9 mouse cellular contexts compared by ENCODE assay signal in the genomic region with DNA sequence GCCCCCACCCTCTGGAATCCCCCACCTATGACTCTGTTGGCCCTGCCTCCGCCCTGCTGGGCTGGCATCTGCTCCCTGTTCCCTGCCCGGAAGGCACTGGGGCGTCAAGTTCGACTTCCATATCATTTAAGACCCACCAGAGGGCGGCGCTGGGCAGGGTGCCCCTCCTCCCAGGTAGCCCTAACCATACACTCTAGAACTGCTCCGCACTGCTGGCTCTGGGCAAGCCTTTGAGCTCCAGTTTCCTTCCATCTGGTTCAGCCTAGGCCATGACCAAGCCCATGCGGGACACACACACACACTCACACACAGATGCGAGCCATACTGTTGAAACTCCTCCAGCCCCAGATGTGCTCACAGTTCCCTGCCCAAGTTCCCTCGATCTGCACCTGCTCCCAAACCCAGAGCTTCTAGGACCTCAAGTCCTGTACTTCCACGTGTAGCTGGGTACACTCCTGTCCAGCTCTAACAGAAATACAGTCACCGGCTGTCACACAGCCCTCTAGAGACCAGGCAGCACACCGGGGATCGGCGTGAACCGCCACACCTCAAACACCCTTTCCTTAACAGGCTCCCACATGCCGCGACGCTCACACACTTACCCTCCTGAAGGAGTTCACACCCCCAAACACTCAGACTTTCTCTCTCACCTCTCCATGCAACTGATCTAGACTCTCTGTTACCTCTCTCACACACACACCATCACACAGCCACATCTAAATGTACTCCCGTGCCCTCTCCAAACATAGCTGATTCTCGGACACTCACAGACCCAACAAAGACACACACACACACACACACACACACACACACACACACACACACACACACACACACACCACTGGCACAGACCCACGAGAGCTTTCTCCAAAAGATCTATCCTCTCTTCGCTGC. TPM values are rescaled to one million over a fixed set of nuclear protein-coding genes. Genes with fewer than 3 reads are reported as not detected.
DNase-seq lines count a peak whose midpoint lies in the region; ATAC-seq and TF ChIP-seq lines count a peak whose summit lies in the region.
"Had no signal": no experiment of that assay in that cellular context is flagged by ENCODE, and none has a peak within 500 bp of the region (broad histone marks: within the 10 kb centered on the region; RNA-seq: fewer than 3 reads in every experiment).

No protein-coding gene starts in this region.

- H3K9ac ChIP-seq in kidney, embryonic 14.5 days (ENCODE audit: low read depth, low read length), result peak overlapping the region; percentile 40; the same call in 1 of the 2 replicates
- H3K9ac ChIP-seq in hindbrain, embryonic 11.5 days (ENCODE audit: low read depth, low read length), result peak overlapping the region; percentile 67; the same call in 1 of the 2 replicates
- peak overlapping the region; percentile 89 for H3K9ac ChIP-seq in midbrain, embryonic 16.5 days (ENCODE audit: low read depth, low read length)

- peak overlapping the region; percentile 32 for H3K4me3 ChIP-seq in kidney, embryonic 14.5 days (ENCODE audit: low read length)
- no peak overlapping the region for H3K4me3 ChIP-seq in kidney, adult 2 months (ENCODE audit: insufficient read depth, low read depth, low read length)
- H3K4me3 ChIP-seq in hindbrain, embryonic 11.5 days (ENCODE audit: low read depth, low read length), result peak overlapping the region; percentile 39
- H3K4me3 ChIP-seq in midbrain, embryonic 16.5 days (ENCODE audit: low read depth, low read length), result peak overlapping the region; percentile 77
- H3K4me3 ChIP-seq in lung, adult 2 months (replicated peaks; ENCODE audit: extremely low read depth, low read depth, low read length), result no peak overlapping the region

- H3K27ac ChIP-seq in kidney, embryonic 14.5 days (ENCODE audit: low read depth, low read length), result no peak overlapping the region
- H3K27ac ChIP-seq in kidney, adult 2 months (ENCODE audit: insufficient read depth, low read depth, low read length), result no peak overlapping the region
- no peak overlapping the region; the same call in 1 of the 2 replicates for H3K27ac ChIP-seq in hindbrain, embryonic 11.5 days (ENCODE audit: low read depth, low read length)
- H3K27ac ChIP-seq in midbrain, embryonic 16.5 days (ENCODE audit: low read length), result peak overlapping the region; percentile 89

- peaks cover 85% of the 10 kb centered on the region for H3K27me3 ChIP-seq in kidney, embryonic 14.5 days (ENCODE audit: control insufficient read depth, insufficient read depth, low read length)
- H3K27me3 ChIP-seq in kidney, adult 2 months (replicated peaks; ENCODE audit: control insufficient read depth, insufficient read depth, low read length), result peaks cover 8% of the 10 kb centered on the region
- H3K27me3 ChIP-seq in hindbrain, embryonic 11.5 days (ENCODE audit: control insufficient read depth, insufficient read depth, low read length), result peaks cover 63% of the 10 kb centered on the region
- peaks cover 5% of the 10 kb centered on the region for H3K27me3 ChIP-seq in midbrain, embryonic 16.5 days (ENCODE audit: control insufficient read depth, insufficient read depth, low read depth, low read length)

- peak overlapping the region; percentile 46 for H3K4me2 ChIP-seq in kidney, embryonic 14.5 days (replicated peaks; ENCODE audit: low read depth, low read length)
- H3K4me2 ChIP-seq in hindbrain, embryonic 11.5 days (replicated peaks; ENCODE audit: low read depth, low read length), result peak overlapping the region; percentile 91
- peak overlapping the region; percentile 89 for H3K4me2 ChIP-seq in midbrain, embryonic 16.5 days (ENCODE audit: low read length)

- WGBS in kidney, embryonic 14.5 days, result 3% methylated on average over 23 of the region's 23 CpGs
- WGBS in kidney, adult 2 months, result 5% methylated on average over 23 of the region's 23 CpGs
- 4% methylated on average over 23 of the region's 23 CpGs for WGBS in hindbrain, embryonic 11.5 days
- WGBS in midbrain, embryonic 16.5 days, result under 1% methylated on average over 23 of the region's 23 CpGs
- WGBS in lung, adult 2 months, result 3% methylated on average over 23 of the region's 23 CpGs

- peak; percentile 28; the same call in 1 of the 2 replicates for ATAC-seq in kidney, embryonic 14.5 days (ENCODE audit: low FRiP score, low TSS enrichment)
- 0 out of 2 replicates have a peak, but pooled peaks have one; percentile 26 for ATAC-seq in hindbrain, embryonic 11.5 days (ENCODE audit: low FRiP score)
- ATAC-seq in midbrain, embryonic 16.5 days, result peak; percentile 37; the same call in 1 of the 2 replicates

- no peaks in the 10 kb centered on the region for H3K36me3 ChIP-seq in kidney, embryonic 14.5 days (ENCODE audit: control insufficient read depth, insufficient read depth, low read length)
- no peaks in the 10 kb centered on the region for H3K36me3 ChIP-seq in kidney, adult 2 months (ENCODE audit: control insufficient read depth, insufficient read depth, low read length)
- no peaks in the 10 kb centered on the region for H3K36me3 ChIP-seq in hindbrain, embryonic 11.5 days (ENCODE audit: control insufficient read depth, insufficient read depth, low read length)
- H3K36me3 ChIP-seq in midbrain, embryonic 16.5 days (ENCODE audit: control insufficient read depth, insufficient read depth, low read length), result no peaks in the 10 kb centered on the region

- no peak for DNase-seq in kidney, adult 2 months
- DNase-seq in cerebellum, adult 18-20 months, result peak; percentile 82 to 86
- DNase-seq in hindbrain, embryonic 11.5 days (ENCODE audit: low spot score), result peak; percentile 66
- no peak for DNase-seq in B cell, adult 2 months
- no peak for DNase-seq in layer of hippocampus, adult 8-10 months (ENCODE audit: low spot score in 2 of 2)
- DNase-seq in lung, adult 2 months, result no peak

- H3K4me1 ChIP-seq in kidney, embryonic 14.5 days (ENCODE audit: control insufficient read depth, insufficient read depth, low read length), result peaks cover 6% of the 10 kb centered on the region; the same call in 1 of the 2 replicates
- no peaks in the 10 kb centered on the region for H3K4me1 ChIP-seq in kidney, adult 2 months (ENCODE audit: control insufficient read depth, insufficient read depth, low read length)
- H3K4me1 ChIP-seq in hindbrain, embryonic 11.5 days (replicated peaks; ENCODE audit: control insufficient read depth, insufficient read depth, low read length), result peaks cover 10% of the 10 kb centered on the region
- peaks cover 47% of the 10 kb centered on the region for H3K4me1 ChIP-seq in midbrain, embryonic 16.5 days (ENCODE audit: control insufficient read depth, insufficient read depth, low read length)
- H3K4me1 ChIP-seq in lung, adult 2 months (ENCODE audit: control insufficient read depth, insufficient read depth, low read length), result no peaks in the 10 kb centered on the region

- TF ChIP-seq CTCF in kidney, adult 2 months (conservative IDR thresholded peaks at IDR 0.05; ENCODE audit: insufficient read depth, insufficient read length, low read depth, low read length), result no peak
- TF ChIP-seq CTCF in lung, adult 2 months (IDR thresholded peaks at IDR 0.05; ENCODE audit: insufficient read depth, low read length), result no peak

- no peak for TF ChIP-seq POLR2A in kidney, adult 2 months (IDR thresholded peaks at IDR 0.05; ENCODE audit: low read depth, low read length)
- TF ChIP-seq POLR2A in lung, adult 2 months (IDR thresholded peaks at IDR 0.05; ENCODE audit: borderline replicate concordance, extremely low read depth, low read depth, low read length), result no peak

- H3K9me3 ChIP-seq in kidney, embryonic 14.5 days (ENCODE audit: control insufficient read depth, low read length), result no peaks in the 10 kb centered on the region
- no peaks in the 10 kb centered on the region for H3K9me3 ChIP-seq in hindbrain, embryonic 11.5 days (ENCODE audit: control insufficient read depth, low read length)
- no peaks in the 10 kb centered on the region for H3K9me3 ChIP-seq in midbrain, embryonic 16.5 days (replicated peaks; ENCODE audit: control insufficient read depth, low read length, poor library complexity, severe bottlenecking)

RNA-seq across cellular contexts. Expression of a gene that starts 1.1 kb away (rescaled TPM):
- polyA plus RNA-seq in kidney, embryonic 14.5 days (2014; fragmentation: Nextera tagmentation; extraction: Ambion mirVana), result 0.41 and 0.91 TPM in 2 replicates
- polyA plus RNA-seq in kidney, adult 2 months (2012; rRNA removed), result 0.33 and 0.39 TPM in 2 replicates
- polyA plus RNA-seq in hindbrain, embryonic 11.5 days (2014; fragmentation: Nextera tagmentation; extraction: Ambion mirVana), result 8.1 and 9.4 TPM in 2 replicates
- polyA plus RNA-seq in midbrain, embryonic 16.5 days (2015; fragmentation: Nextera tagmentation; extraction: Ambion mirVana), result 114 and 119 TPM in 2 replicates
- 10 to 100 TPM; 34.4 to 42.1 (median 38.2) TPM for total RNA-seq in layer of hippocampus, adult 8-10 months (2022)
- 0.17 and 0.26 TPM in 2 replicates for polyA plus RNA-seq in lung, adult 2 months (2012; rRNA removed)
- total RNA-seq: MEL had no signal

Comparison
In these comparisons a context has a peak if more than half of its experiments do, and no peak if none do; other contexts are left out.
1. H3K4me3 ChIP-seq: peak in kidney, embryonic 14.5 days (single experiment), hindbrain, embryonic 11.5 days (single experiment) and midbrain, embryonic 16.5 days (single experiment); none in kidney, adult 2 months (single experiment) and lung, adult 2 months (single experiment).
2. DNase-seq: peak in cerebellum, adult 18-20 months (2 of 2) and hindbrain, embryonic 11.5 days (single experiment); none in kidney, adult 2 months (single experiment), B cell, adult 2 months (0 of 2), layer of hippocampus, adult 8-10 months (0 of 2) and lung, adult 2 months (single experiment).
3. RNA of a gene that starts 1.1 kb away (polyA plus RNA-seq): 114 to 119 TPM in midbrain, embryonic 16.5 days; 8.1 to 9.4 TPM in hindbrain, embryonic 11.5 days, 0.41 to 0.91 TPM in kidney, embryonic 14.5 days, 0.33 to 0.39 TPM in kidney, adult 2 months and 0.17 to 0.26 TPM in lung, adult 2 months; every median in the first group is over 10 times any median in the second.
4. Peak in every context shown above with its lines, with median percentiles within 50 percentile points of each other: ATAC-seq, H3K4me2 ChIP-seq and H3K9ac ChIP-seq.